Mouse (Mus musculus): ENCODE measurements at regions not wholly inside any gene's neighbourhood (a gene's known extent, or its start where the extent isn't known, plus 50 kb on each side); places are given as distances from the start of the nearest gene placed in this dataset.

- Histone ChIP-seq H3K36me3 (ENCODE audit: control insufficient read depth in 1 of 2, insufficient read depth in 2 of 2, low read length in 2 of 2) (no peaks in the 10 kb centered on the region), H3K79me2 (ENCODE audit: control insufficient read depth, insufficient read depth, low read length, poor library complexity) (no peaks in the 10 kb centered on the region), H3K27me3 (ENCODE audit: control insufficient read depth in 1 of 2, insufficient read depth in 2 of 2, low read length in 2 of 2) (no peaks in the 10 kb centered on the region), H3K4me3 (ENCODE audit: control insufficient read depth in 1 of 2, insufficient read depth in 1 of 2, low read depth in 2 of 2, low read length in 2 of 2) (no peak overlapping the region), H3K27ac (ENCODE audit: control insufficient read depth, low read depth, low read length) (no peak overlapping the region), H3K9ac (ENCODE audit: control insufficient read depth, low read depth, low read length, poor library complexity, severe bottlenecking) (no peak overlapping the region), H3K4me1 (ENCODE audit: control insufficient read depth in 1 of 2, insufficient read depth in 2 of 2, low read length in 2 of 2) (no peaks in the 10 kb centered on the region), H3K9me3 (replicated peaks; ENCODE audit: insufficient read depth, low read length) (no peaks in the 10 kb centered on the region)
- no peak for DNase-seq (ENCODE audit: low read depth, low spot score)
- no peak for TF ChIP-seq ELF1 (IDR thresholded peaks at IDR 0.05; ENCODE audit: low read depth, low read length)
- TF ChIP-seq KAT2A (conservative IDR thresholded peaks at IDR 0.05; ENCODE audit: low read depth, low read length) = no peak
- no peak for TF ChIP-seq ZMIZ1 (IDR thresholded peaks at IDR 0.05; ENCODE audit: low read depth, low read length)
- no peak for TF ChIP-seq USF1 (IDR thresholded peaks at IDR 0.05; ENCODE audit: low read depth, low read length)
- TF ChIP-seq SIN3A (IDR thresholded peaks at IDR 0.05; ENCODE audit: low read length) = no peak
- TF ChIP-seq NELFE (IDR thresholded peaks at IDR 0.05; ENCODE audit: low read depth, low read length) = no peak
These were observed 260.5 kb upstream of the Trib2 start for GRCm38 (mm10) chr12:16077215-16077614.

GRCm38 (mm10) chr12:16075962-16076361 lies 259.2 kb upstream of the Trib2 start:
- Histone ChIP-seq H3K27ac (ENCODE audit: control insufficient read depth, low read depth, low read length) (no peak overlapping the region), H3K4me3 (ENCODE audit: control insufficient read depth in 1 of 2, insufficient read depth in 1 of 2, low read depth in 2 of 2, low read length in 2 of 2) (no peak overlapping the region), H3K9ac (ENCODE audit: control insufficient read depth, low read depth, low read length, poor library complexity, severe bottlenecking) (no peak overlapping the region), H3K9me3 (replicated peaks; ENCODE audit: insufficient read depth, low read length) (no peaks in the 10 kb centered on the region), H3K79me2 (ENCODE audit: control insufficient read depth, insufficient read depth, low read length, poor library complexity) (no peaks in the 10 kb centered on the region), H3K36me3 (ENCODE audit: control insufficient read depth in 1 of 2, insufficient read depth in 2 of 2, low read length in 2 of 2) (no peaks in the 10 kb centered on the region), H3K4me1 (ENCODE audit: control insufficient read depth in 1 of 2, insufficient read depth in 2 of 2, low read length in 2 of 2) (no peaks in the 10 kb centered on the region), H3K27me3 (ENCODE audit: control insufficient read depth in 1 of 2, insufficient read depth in 2 of 2, low read length in 2 of 2) (no peaks in the 10 kb centered on the region)
- DNase-seq (ENCODE audit: low read depth, low spot score) = no peak
- TF ChIP-seq ZNF384 (IDR thresholded peaks at IDR 0.05; ENCODE audit: low read depth, low read length) (no peak), MXI1 (IDR thresholded peaks at IDR 0.05; ENCODE audit: low read depth, low read length) (no peak), BHLHE40 (IDR thresholded peaks at IDR 0.05; ENCODE audit: borderline replicate concordance, low read depth, low read length) (no peak), MYB (IDR thresholded peaks at IDR 0.05; ENCODE audit: low read depth, low read length) (no peak), MEF2A (IDR thresholded peaks at IDR 0.05; ENCODE audit: extremely low read depth, insufficient replicate concordance, low read depth, low read length, poor library complexity, severe bottlenecking) (no peak)

DNA sequence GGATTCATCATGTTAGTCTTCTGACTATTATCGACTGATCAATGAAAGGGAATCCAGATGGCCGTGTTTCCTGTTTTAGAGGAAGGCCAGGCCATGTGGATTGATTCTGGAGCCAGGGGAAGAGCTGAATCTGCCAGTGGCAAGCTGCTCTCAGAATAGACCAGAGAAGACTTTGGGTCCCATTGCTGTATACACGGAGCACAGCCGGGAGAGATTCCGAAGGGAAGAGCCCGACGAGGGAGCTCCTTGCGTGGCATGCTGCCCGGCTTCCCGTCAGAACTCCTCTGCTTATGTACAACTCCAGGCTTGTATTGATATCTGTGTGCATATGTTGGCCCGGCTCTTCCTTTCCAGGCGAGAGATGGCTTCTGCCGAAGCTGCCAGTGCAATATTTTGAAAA lies 252.2 kb upstream of the Trib2 start:
- Histone ChIP-seq H3K9me3 (replicated peaks; ENCODE audit: insufficient read depth, low read length) (no peaks in the 10 kb centered on the region), H3K79me2 (ENCODE audit: control insufficient read depth, insufficient read depth, low read length, poor library complexity) (no peaks in the 10 kb centered on the region), H3K27me3 (ENCODE audit: control insufficient read depth in 1 of 2, insufficient read depth in 2 of 2, low read length in 2 of 2) (no peaks in the 10 kb centered on the region), H3K4me3 (ENCODE audit: control insufficient read depth in 1 of 2, insufficient read depth in 1 of 2, low read depth in 2 of 2, low read length in 2 of 2) (no peak overlapping the region), H3K27ac (ENCODE audit: control insufficient read depth, low read depth, low read length) (no peak overlapping the region), H3K4me1 (ENCODE audit: control insufficient read depth in 1 of 2, insufficient read depth in 2 of 2, low read length in 2 of 2) (no peaks in the 10 kb centered on the region), H3K36me3 (ENCODE audit: control insufficient read depth in 1 of 2, insufficient read depth in 2 of 2, low read length in 2 of 2) (no peaks in the 10 kb centered on the region), H3K9ac (ENCODE audit: control insufficient read depth, low read depth, low read length, poor library complexity, severe bottlenecking) (no peak overlapping the region)
- TF ChIP-seq BHLHE40 (IDR thresholded peaks at IDR 0.05; ENCODE audit: borderline replicate concordance, low read depth, low read length) (no peak), NELFE (IDR thresholded peaks at IDR 0.05; ENCODE audit: low read depth, low read length) (no peak), MAX (IDR thresholded peaks at IDR 0.05; ENCODE audit: low read length) (no peak), E2F4 (IDR thresholded peaks at IDR 0.05; ENCODE audit: borderline replicate concordance, low read depth, low read length) (no peak), USF1 (IDR thresholded peaks at IDR 0.05; ENCODE audit: low read depth, low read length) (no peak), ETS1 (IDR thresholded peaks at IDR 0.05; ENCODE audit: low read depth, low read length) (no peak), MAZ (IDR thresholded peaks at IDR 0.05; ENCODE audit: low read depth, low read length) (no peak), ZC3H11A (IDR thresholded peaks at IDR 0.05; ENCODE audit: low read depth, low read length) (no peak), MEF2A (IDR thresholded peaks at IDR 0.05; ENCODE audit: extremely low read depth, insufficient replicate concordance, low read depth, low read length, poor library complexity, severe bottlenecking) (no peak), JUND (IDR thresholded peaks at IDR 0.05; ENCODE audit: low read depth, low read length) (no peak), CHD2 (IDR thresholded peaks at IDR 0.05; ENCODE audit: low read length) (no peak), MXI1 (IDR thresholded peaks at IDR 0.05; ENCODE audit: low read depth, low read length) (no peak), ZMIZ1 (IDR thresholded peaks at IDR 0.05; ENCODE audit: low read depth, low read length) (no peak), POLR2A (IDR thresholded peaks at IDR 0.05; ENCODE audit: control insufficient read depth in 1 of 2, insufficient read depth in 1 of 2, low read depth in 1 of 2, low read length in 2 of 2, poor library complexity in 1 of 2) (no peak), ELF1 (IDR thresholded peaks at IDR 0.05; ENCODE audit: low read depth, low read length) (no peak), POLR2AphosphoS5 (IDR thresholded peaks at IDR 0.05; ENCODE audit: borderline replicate concordance, low read depth, low read length) (no peak), POLR2AphosphoS2 (IDR thresholded peaks at IDR 0.05; ENCODE audit: low read length) (no peak), RAD21 (IDR thresholded peaks at IDR 0.05; ENCODE audit: low read depth, low read length) (no peak), KAT2A (conservative IDR thresholded peaks at IDR 0.05; ENCODE audit: low read depth, low read length) (no peak)
- no peak for DNase-seq (ENCODE audit: low read depth, low spot score)

All from MEL (cell line).